Mouse (Mus musculus) E14TG2a.4 (cell line): ENCODE measurements around the gene Mrpl2.

ENCODE experiments used
- H3K27me3 ChIP-seq: 2 replicates; pipeline ENCODE4 v1.6.1; 2014; ENCODE audit warnings: low read length, control low read depth; ENCODE audit not compliant: insufficient read depth
- H3K36me3 ChIP-seq: 2 replicates; pipeline ENCODE4 v1.6.1; 2014; ENCODE audit warnings: low read length, control low read depth; ENCODE audit not compliant: insufficient read depth
- H3K4me1 ChIP-seq: replicated peaks from 2 replicates; pipeline ENCODE4 v1.6.1; 2014; ENCODE audit warnings: low read depth, low read length, control low read depth
- H3K4me3 ChIP-seq: replicated peaks from 2 replicates; pipeline ENCODE4 v1.5.1; 2014; ENCODE audit warnings: mild to moderate bottlenecking, low read length
- H3K9me3 ChIP-seq: 2 replicates; pipeline ENCODE4 v1.6.1; 2014; ENCODE audit warnings: low read length, control low read depth
- CTCF ChIP-seq: conservative IDR thresholded peaks from 2 replicates; pipeline ENCODE4 v1.5.1; 2014; ENCODE audit warnings: low read length
- NANOG ChIP-seq: IDR thresholded peaks from 2 replicates; pipeline ENCODE4 v1.6.1; 2014; ENCODE audit warnings: borderline replicate concordance, low read length, mixed read lengths
- POU5F1 ChIP-seq: IDR thresholded peaks from 2 replicates; pipeline ENCODE4 v1.6.1; 2014; ENCODE audit warnings: low read length, borderline replicate concordance

Gene Mrpl2

GRCm38 (mm10) chr17:46681466-46682118 lies 35.6 kb downstream of the Mrpl2 start:
- Histone ChIP-seq H3K4me1 (peaks cover 85% of the 10 kb centered on the region), H3K36me3 (peaks cover 68% of the 10 kb centered on the region), H3K9me3 (no peaks in the 10 kb centered on the region), H3K4me3 (peak overlapping the region; percentile 93), H3K27me3 (no peaks in the 10 kb centered on the region)
- TF ChIP-seq POU5F1 (no peak), CTCF (no peak), NANOG (no peak)

- Histone ChIP-seq H3K4me1 (peaks cover 85% of the 10 kb centered on the region), H3K4me3 (peak overlapping the region; percentile 93), H3K27me3 (no peaks in the 10 kb centered on the region), H3K9me3 (no peaks in the 10 kb centered on the region), H3K36me3 (peaks cover 68% of the 10 kb centered on the region)
- TF ChIP-seq CTCF (no peak), NANOG (no peak)
These were observed 36.8 kb downstream of the Mrpl2 start for GRCm38 (mm10) chr17:46682654-46683389.

- TF ChIP-seq NANOG (no peak), POU5F1 (no peak), CTCF (no peak)
- no peaks in the 10 kb centered on the region for H3K27me3 ChIP-seq
- H3K9me3 ChIP-seq: no peaks in the 10 kb centered on the region
- peaks cover 85% of the 10 kb centered on the region for H3K36me3 ChIP-seq
- no peak overlapping the region for H3K4me3 ChIP-seq
- H3K4me1 ChIP-seq: peaks cover 74% of the 10 kb centered on the region
These were observed 39.9 kb downstream of the Mrpl2 start for GRCm38 (mm10) chr17:46685913-46686312.

GRCm38 (mm10) chr17:46690665-46691064 lies 44.6 kb downstream of the Mrpl2 start:
- Histone ChIP-seq H3K9me3 (no peaks in the 10 kb centered on the region), H3K4me3 (no peak overlapping the region), H3K36me3 (peaks cover 72% of the 10 kb centered on the region), H3K4me1 (peaks cover 64% of the 10 kb centered on the region), H3K27me3 (no peaks in the 10 kb centered on the region)
- no peak for TF ChIP-seq CTCF
- TF ChIP-seq POU5F1: no peak
- no peak for TF ChIP-seq NANOG

GRCm38 (mm10) chr17:46691390-46691789 lies 45.4 kb downstream of the Mrpl2 start:
- Histone ChIP-seq H3K27me3 (no peaks in the 10 kb centered on the region), H3K9me3 (no peaks in the 10 kb centered on the region), H3K4me1 (peaks cover 67% of the 10 kb centered on the region), H3K36me3 (peaks cover 72% of the 10 kb centered on the region), H3K4me3 (no peak overlapping the region)
- no peak for TF ChIP-seq NANOG
- TF ChIP-seq POU5F1: no peak
- no peak for TF ChIP-seq CTCF

GRCm38 (mm10) chr17:46694517-46695063 lies 48.6 kb downstream of the Mrpl2 start:
- H3K27me3 ChIP-seq: no peaks in the 10 kb centered on the region
- no peaks in the 10 kb centered on the region for H3K9me3 ChIP-seq
- no peak for TF ChIP-seq POU5F1
- TF ChIP-seq CTCF: no peak
- TF ChIP-seq NANOG: peak; percentile 78; the same call in 1 of the 2 replicates
- H3K36me3 ChIP-seq: peaks cover 64% of the 10 kb centered on the region
- no peak overlapping the region for H3K4me3 ChIP-seq
- H3K4me1 ChIP-seq: peaks cover 73% of the 10 kb centered on the region

- no peaks in the 10 kb centered on the region for H3K9me3 ChIP-seq
- H3K36me3 ChIP-seq: peaks cover 70% of the 10 kb centered on the region
- TF ChIP-seq POU5F1 (no peak), CTCF (no peak), NANOG (no peak)
- H3K4me1 ChIP-seq: peaks cover 82% of the 10 kb centered on the region
- H3K27me3 ChIP-seq: no peaks in the 10 kb centered on the region
- no peak overlapping the region for H3K4me3 ChIP-seq
These were observed 52.5 kb downstream of the Mrpl2 start for GRCm38 (mm10) chr17:46698515-46698914.

- Histone ChIP-seq H3K9me3 (no peaks in the 10 kb centered on the region), H3K4me1 (peaks cover 82% of the 10 kb centered on the region), H3K4me3 (no peak overlapping the region), H3K27me3 (no peaks in the 10 kb centered on the region), H3K36me3 (peaks cover 67% of the 10 kb centered on the region)
- TF ChIP-seq NANOG (no peak), POU5F1 (no peak), CTCF (no peak)
These were observed 53.2 kb downstream of the Mrpl2 start for GRCm38 (mm10) chr17:46699245-46699644.
